Mouse (Mus musculus) heart, adult 2 months (tissue): ENCODE measurements around the gene Rhd. TPM values are rescaled to one million over a fixed set of nuclear protein-coding genes. Genes with fewer than 3 reads are reported as not detected.

Source experiments
- DNase-seq, 2 experiments: peaks; one replicate each; pipeline ENCODE4 v3.0.0; 2021
- H3K27ac ChIP-seq: fragments of 200-600 bp; 2 replicates; pipeline ENCODE4 v1.8.1; 2022
- H3K27me3 ChIP-seq: fragments of 200-500 bp; 2 replicates; pipeline ENCODE4 v1.6.1; 2012; ENCODE audit warnings: mild to moderate bottlenecking, low read length, inconsistent platforms, mixed read lengths; ENCODE audit not compliant: control insufficient read depth, insufficient read depth
- H3K36me3 ChIP-seq: fragments of 200-500 bp; 2 replicates; pipeline ENCODE4 v1.6.1; 2012; ENCODE audit warnings: low read length, inconsistent platforms; ENCODE audit not compliant: control insufficient read depth, insufficient read depth
- H3K4me1 ChIP-seq: fragments of 200-500 bp; 2 replicates; pipeline ENCODE4 v1.6.1; 2011; ENCODE audit warnings: low read length; ENCODE audit not compliant: control insufficient read depth, insufficient read depth
- H3K4me3 ChIP-seq: fragments of 200-600 bp; 2 replicates; pipeline ENCODE4 v1.8.1; 2022
- H3K79me2 ChIP-seq: fragments of 200-500 bp; replicated peaks from 2 replicates; pipeline ENCODE4 v1.6.1; 2012; ENCODE audit warnings: mild to moderate bottlenecking, inconsistent platforms, low read length, moderate library complexity, mixed read lengths; ENCODE audit not compliant: control insufficient read depth, insufficient read depth
- H3K9ac ChIP-seq: fragments of 200-500 bp; 2 replicates; pipeline ENCODE4 v1.6.1; 2012; ENCODE audit warnings: low read depth, mild to moderate bottlenecking, control low read depth, inconsistent platforms, low read length, mixed read lengths
- CTCF ChIP-seq: fragments of 200-600 bp; IDR thresholded peaks from 2 replicates; pipeline ENCODE4 v1.8.1; 2022; ENCODE audit warnings: antibody characterized with exemption, mild to moderate bottlenecking, moderate library complexity
- EP300 ChIP-seq: fragments of 200-500 bp; IDR thresholded peaks from 2 replicates; pipeline ENCODE4 v1.6.1; 2011; ENCODE audit warnings: low read depth, low read length, control low read depth; ENCODE audit not compliant: insufficient read depth
- POLR2A ChIP-seq: fragments of 200-500 bp; IDR thresholded peaks from 2 replicates; pipeline ENCODE4 v1.6.1; 2011; ENCODE audit warnings: mild to moderate bottlenecking, low read depth, low read length, control low read depth; ENCODE audit not compliant: insufficient read depth
- WGBS: fragments of 180-500 bp; shearing (Covaris S2); methylation state at CpG from one replicate; pipeline ENCODE4 v1.1.7; 2018; 5-methylcytosine and 5-hydroxymethylcytosine counted together
- intact Hi-C: fragments of 180-260 bp; cut with DNase I; formaldehyde crosslinking; loops from one replicate; pipeline ENCODE4 v1.15.1; 2025
- polyA plus RNA-seq: library from polyadenylated mRNA; depleted of rRNA; stranded (reverse); fragments of >200 nt; gene quantifications from 2 replicates; pipeline ENCODE4 v1.2.3, GENCODE M21; 2012
- total RNA-seq, 2 experiments: library from RNA; stranded (reverse); gene quantifications; 2 replicates each; pipeline ENCODE4 v1.2.3; 2021

The Rhd gene
- total and polyA plus RNA-seq, 3 experiments = 3.2 to 6.0 (median 5.7) TPM

DNA sequence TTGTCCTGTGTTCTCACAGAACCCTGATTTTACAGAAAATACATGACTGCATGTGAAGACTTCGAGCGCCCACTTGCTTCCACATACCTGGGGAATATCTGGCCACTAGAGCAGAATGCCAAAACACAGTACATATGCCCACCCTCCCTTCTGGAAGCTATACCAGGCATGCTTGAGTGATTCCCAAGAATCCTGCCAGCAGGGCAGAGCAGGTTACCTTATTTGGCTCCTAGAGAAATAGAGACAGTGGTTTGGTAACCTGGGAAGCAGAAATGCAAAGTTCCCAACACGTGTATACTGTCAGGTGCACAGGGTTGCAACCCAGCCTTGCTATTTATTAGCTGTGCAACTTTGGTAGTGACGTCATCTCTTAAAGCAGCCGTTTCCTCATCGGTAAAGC lies 2.5 kb upstream of the Rhd start:
- Histone ChIP-seq H3K79me2 (no peaks in the 10 kb centered on the region), H3K9ac (no peak overlapping the region), H3K4me1 (no peaks in the 10 kb centered on the region), H3K27me3 (no peaks in the 10 kb centered on the region), H3K4me3 (no peak overlapping the region), H3K36me3 (no peaks in the 10 kb centered on the region), H3K27ac (no peak overlapping the region)
- intact Hi-C loops = no loop called here
- DNase-seq = no peak
- WGBS = 75% methylated on average over 6 of the region's 6 CpGs
- TF ChIP-seq POLR2A = no peak
- TF ChIP-seq EP300 = no peak
- no peak for TF ChIP-seq CTCF

- Histone ChIP-seq H3K27me3 (no peaks in the 10 kb centered on the region; the same call in 1 of the 2 replicates), H3K36me3 (no peaks in the 10 kb centered on the region), H3K4me1 (no peaks in the 10 kb centered on the region), H3K9ac (no peak overlapping the region), H3K4me3 (no peak overlapping the region), H3K27ac (no peak overlapping the region), H3K79me2 (no peaks in the 10 kb centered on the region)
- WGBS = 87% methylated on average over 7 of the region's 7 CpGs
- TF ChIP-seq CTCF (no peak), POLR2A (no peak), EP300 (no peak)
- intact Hi-C loops = no loop called here
- DNase-seq = no peak
These were observed 1.3 kb upstream of the Rhd start for GRCm38 (mm10) chr4:134862996-134863395.

DNA sequence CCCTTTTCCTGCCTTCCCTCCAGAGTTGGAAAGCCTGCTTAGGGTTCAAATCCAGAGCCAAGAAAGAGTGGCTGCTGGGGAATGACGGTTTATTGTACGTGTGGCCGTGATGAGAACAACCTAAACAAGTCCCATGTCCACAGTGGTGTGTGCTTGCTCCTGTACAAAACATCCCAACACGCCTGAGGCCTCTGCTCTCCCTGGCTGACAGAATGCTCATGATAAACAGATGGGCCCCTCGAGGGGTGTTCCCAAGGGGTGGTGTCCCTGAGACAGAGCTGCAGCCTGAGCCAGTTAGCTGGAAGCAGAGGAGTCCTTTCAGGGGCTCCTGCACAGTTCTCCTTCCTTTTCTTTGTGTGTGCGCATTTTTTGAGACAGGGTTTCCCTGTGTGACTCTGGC lies 1.0 kb downstream of the Rhd start:
- Histone ChIP-seq H3K4me3 (no peak overlapping the region), H3K79me2 (no peaks in the 10 kb centered on the region), H3K4me1 (no peaks in the 10 kb centered on the region; the same call in 1 of the 2 replicates), H3K27me3 (peaks cover 2% of the 10 kb centered on the region; the same call in 1 of the 2 replicates), H3K36me3 (no peaks in the 10 kb centered on the region), H3K9ac (no peak overlapping the region), H3K27ac (no peak overlapping the region)
- DNase-seq = no peak
- 71% methylated on average over 6 of the region's 6 CpGs for WGBS
- TF ChIP-seq CTCF = no peak
- no peak for TF ChIP-seq EP300
- no peak for TF ChIP-seq POLR2A
- intact Hi-C loops = no loop called here

- Histone ChIP-seq H3K9ac (no peak overlapping the region), H3K4me1 (no peaks in the 10 kb centered on the region; the same call in 1 of the 2 replicates), H3K79me2 (no peaks in the 10 kb centered on the region), H3K4me3 (no peak overlapping the region), H3K27ac (no peak overlapping the region), H3K27me3 (peaks cover 2% of the 10 kb centered on the region; the same call in 1 of the 2 replicates), H3K36me3 (no peaks in the 10 kb centered on the region)
- intact Hi-C loops = no loop called here
- WGBS = 77% methylated on average over 5 of the region's 5 CpGs
- TF ChIP-seq EP300 (no peak), CTCF (no peak), POLR2A (no peak)
- no peak for DNase-seq
These were observed 1.5 kb downstream of the Rhd start for GRCm38 (mm10) chr4:134865789-134866188.

- DNase-seq = no peak
- H3K4me3 ChIP-seq = no peak overlapping the region
- WGBS = 93% methylated on average over 8 of the region's 8 CpGs
- H3K36me3 ChIP-seq = no peaks in the 10 kb centered on the region
- intact Hi-C loops = no loop called here
- no peaks in the 10 kb centered on the region for H3K79me2 ChIP-seq
- H3K27ac ChIP-seq = no peak overlapping the region
- H3K9ac ChIP-seq = no peak overlapping the region
- TF ChIP-seq POLR2A = no peak
- no peak for TF ChIP-seq EP300
- TF ChIP-seq CTCF = no peak
- H3K27me3 ChIP-seq = peaks cover 2% of the 10 kb centered on the region; the same call in 1 of the 2 replicates
- no peaks in the 10 kb centered on the region; the same call in 1 of the 2 replicates for H3K4me1 ChIP-seq
These were observed 2.9 kb downstream of the Rhd start for GRCm38 (mm10) chr4:134867213-134867612.

DNA sequence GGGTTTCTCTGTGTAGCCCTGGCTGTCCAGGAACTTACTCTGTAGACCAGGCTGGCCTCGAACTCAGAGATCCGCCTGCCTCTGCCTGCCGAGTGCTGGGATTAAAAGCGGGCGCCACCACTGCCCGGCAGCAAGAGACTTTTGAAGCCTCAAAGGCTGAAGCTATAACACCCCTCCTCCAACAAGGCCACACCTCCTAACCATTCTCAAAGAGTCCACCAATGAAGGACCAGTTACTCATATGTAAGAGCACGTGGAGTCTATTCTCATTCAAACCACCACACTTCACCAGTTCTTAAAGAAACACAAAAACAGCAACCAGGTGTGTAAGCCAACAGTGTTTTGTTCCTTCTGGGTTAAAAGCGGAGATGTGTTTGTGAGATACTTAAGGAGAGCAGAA lies 3.3 kb downstream of the Rhd start:
- DNase-seq = no peak
- Histone ChIP-seq H3K79me2 (no peaks in the 10 kb centered on the region), H3K4me1 (no peaks in the 10 kb centered on the region; the same call in 1 of the 2 replicates), H3K27me3 (peaks cover 2% of the 10 kb centered on the region; the same call in 1 of the 2 replicates), H3K36me3 (no peaks in the 10 kb centered on the region), H3K27ac (no peak overlapping the region), H3K4me3 (no peak overlapping the region), H3K9ac (no peak overlapping the region)
- TF ChIP-seq POLR2A = no peak
- TF ChIP-seq CTCF = no peak
- no peak for TF ChIP-seq EP300
- WGBS = 90% methylated on average over 8 of the region's 8 CpGs
- intact Hi-C loops = no loop called here
